Mouse (Mus musculus): ENCODE data around the gene Cwc25. TPM values are rescaled to one million over a fixed set of nuclear protein-coding genes. Genes with fewer than 3 reads are reported as not detected.
"Not testable (repeated sequence)": the region's sequence is repeated elsewhere in the genome, so short reads cannot be mapped to it uniquely, and the experiment has no call there.

The Cwc25 gene
- polyA plus RNA-seq, 1 experiment from 2014 or later, result 19.5 TPM

- Histone ChIP-seq H3K36me3 (ENCODE audit: control insufficient read depth, insufficient read depth, low read length) (no peaks in the 10 kb centered on the region), H3K9me3 (ENCODE audit: control insufficient read depth, low read length) (no peaks in the 10 kb centered on the region), H3K4me3 (ENCODE audit: low read depth, low read length) (no peak overlapping the region), H3K27ac (ENCODE audit: low read depth, low read length) (no peak overlapping the region), H3K27me3 (ENCODE audit: control insufficient read depth, insufficient read depth, low read length) (no peaks in the 10 kb centered on the region), H3K4me2 (ENCODE audit: low read depth, low read length, severe bottlenecking) (no peak overlapping the region), H3K9ac (ENCODE audit: low read length) (0 out of 2 replicates have a peak overlapping the region, but pooled peaks have one; percentile 16), H3K4me1 (replicated peaks; ENCODE audit: control insufficient read depth, insufficient read depth, low read length) (peaks cover 2% of the 10 kb centered on the region)
- 84% methylated on average over 4 of the region's 4 CpGs for WGBS
- DNase-seq (ENCODE audit: low spot score), result no peak
- no peak for ATAC-seq (replicated peaks; ENCODE audit: low FRiP score)
These were observed 28.8 kb downstream of the Cwc25 start for GRCm38 (mm10) chr11:97737600-97737999.

- WGBS, result 95% methylated on average over 5 of the region's 5 CpGs
- Histone ChIP-seq H3K27me3 (ENCODE audit: control insufficient read depth, insufficient read depth, low read length) (no peaks in the 10 kb centered on the region), H3K4me1 (replicated peaks; ENCODE audit: control insufficient read depth, insufficient read depth, low read length) (0 out of 2 replicates have a peak, but pooled peaks cover 2% of the 10 kb centered on the region), H3K27ac (ENCODE audit: low read depth, low read length) (no peak overlapping the region), H3K4me3 (ENCODE audit: low read depth, low read length) (no peak overlapping the region), H3K36me3 (ENCODE audit: control insufficient read depth, insufficient read depth, low read length) (no peaks in the 10 kb centered on the region; the same call in 1 of the 2 replicates), H3K9me3 (ENCODE audit: control insufficient read depth, low read length) (no peaks in the 10 kb centered on the region), H3K9ac (ENCODE audit: low read length) (no peak overlapping the region), H3K4me2 (ENCODE audit: low read depth, low read length, severe bottlenecking) (no peak overlapping the region)
- DNase-seq (ENCODE audit: low spot score) (no peak), ATAC-seq (replicated peaks; ENCODE audit: low FRiP score) (no peak)
These were observed 29.7 kb downstream of the Cwc25 start for GRCm38 (mm10) chr11:97736645-97737044.

GRCm38 (mm10) chr11:97734810-97735209 lies 31.5 kb downstream of the Cwc25 start:
- DNase-seq (ENCODE audit: low spot score); H3K4me2 ChIP-seq (ENCODE audit: low read depth, low read length, severe bottlenecking); H3K9me3 ChIP-seq (ENCODE audit: control insufficient read depth, low read length); ATAC-seq (replicated peaks; ENCODE audit: low FRiP score); H3K27me3 ChIP-seq (ENCODE audit: control insufficient read depth, insufficient read depth, low read length); H3K4me1 ChIP-seq (replicated peaks; ENCODE audit: control insufficient read depth, insufficient read depth, low read length); H3K36me3 ChIP-seq (ENCODE audit: control insufficient read depth, insufficient read depth, low read length); H3K27ac ChIP-seq (ENCODE audit: low read depth, low read length); H3K4me3 ChIP-seq (ENCODE audit: low read depth, low read length); H3K9ac ChIP-seq (ENCODE audit: low read length): not testable (repeated sequence)
- WGBS, result 90% methylated on average over 5 of the region's 5 CpGs

DNA sequence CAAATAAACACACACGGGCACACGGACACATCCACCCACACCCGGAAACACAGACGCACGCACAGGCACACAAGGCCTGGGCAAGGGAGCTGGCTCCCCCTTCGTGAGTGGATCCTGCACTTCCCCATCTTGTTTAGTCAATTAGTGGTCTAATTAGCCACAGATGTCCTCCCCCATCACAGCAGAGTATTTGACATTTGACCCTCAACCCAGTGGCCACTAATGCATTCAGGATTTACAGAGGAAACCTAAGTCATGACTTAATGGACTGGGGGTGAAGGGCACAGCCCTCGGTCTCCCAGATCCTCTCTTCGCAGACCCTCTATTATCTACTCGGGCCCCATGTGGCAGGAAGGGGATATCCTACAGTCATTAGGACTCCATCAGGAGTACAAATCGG lies 32.7 kb downstream of the Cwc25 start:
- no peak overlapping the region for H3K4me2 ChIP-seq (ENCODE audit: low read depth, low read length, severe bottlenecking)
- H3K9ac ChIP-seq (ENCODE audit: low read length), result no peak overlapping the region
- no peak overlapping the region for H3K27ac ChIP-seq (ENCODE audit: low read depth, low read length)
- 40% methylated on average over 10 of the region's 10 CpGs for WGBS
- 0 out of 2 replicates have a peak, but pooled peaks cover 2% of the 10 kb centered on the region for H3K4me1 ChIP-seq (replicated peaks; ENCODE audit: control insufficient read depth, insufficient read depth, low read length)
- H3K4me3 ChIP-seq (ENCODE audit: low read depth, low read length), result no peak overlapping the region
- no peaks in the 10 kb centered on the region for H3K9me3 ChIP-seq (ENCODE audit: control insufficient read depth, low read length)
- H3K36me3 ChIP-seq (ENCODE audit: control insufficient read depth, insufficient read depth, low read length), result no peaks in the 10 kb centered on the region; the same call in 1 of the 2 replicates
- H3K27me3 ChIP-seq (ENCODE audit: control insufficient read depth, insufficient read depth, low read length), result no peaks in the 10 kb centered on the region
- ATAC-seq (replicated peaks; ENCODE audit: low FRiP score) (no peak), DNase-seq (ENCODE audit: low spot score) (no peak)

- H3K4me1 ChIP-seq (replicated peaks; ENCODE audit: control insufficient read depth, insufficient read depth, low read length), result 0 out of 2 replicates have a peak, but pooled peaks cover 1% of the 10 kb centered on the region
- WGBS, result 86% methylated on average over 7 of the region's 7 CpGs
- ATAC-seq (replicated peaks; ENCODE audit: low FRiP score) (no peak), DNase-seq (ENCODE audit: low spot score) (no peak)
- H3K9me3 ChIP-seq (ENCODE audit: control insufficient read depth, low read length), result no peaks in the 10 kb centered on the region
- H3K27me3 ChIP-seq (ENCODE audit: control insufficient read depth, insufficient read depth, low read length), result no peaks in the 10 kb centered on the region
- no peak overlapping the region for H3K4me3 ChIP-seq (ENCODE audit: low read depth, low read length)
- H3K9ac ChIP-seq (ENCODE audit: low read length), result no peak overlapping the region
- H3K27ac ChIP-seq (ENCODE audit: low read depth, low read length), result no peak overlapping the region
- no peak overlapping the region for H3K4me2 ChIP-seq (ENCODE audit: low read depth, low read length, severe bottlenecking)
- H3K36me3 ChIP-seq (ENCODE audit: control insufficient read depth, insufficient read depth, low read length), result peaks cover 2% of the 10 kb centered on the region; the same call in 1 of the 2 replicates
These were observed 37.6 kb downstream of the Cwc25 start for GRCm38 (mm10) chr11:97728730-97729129.

DNA sequence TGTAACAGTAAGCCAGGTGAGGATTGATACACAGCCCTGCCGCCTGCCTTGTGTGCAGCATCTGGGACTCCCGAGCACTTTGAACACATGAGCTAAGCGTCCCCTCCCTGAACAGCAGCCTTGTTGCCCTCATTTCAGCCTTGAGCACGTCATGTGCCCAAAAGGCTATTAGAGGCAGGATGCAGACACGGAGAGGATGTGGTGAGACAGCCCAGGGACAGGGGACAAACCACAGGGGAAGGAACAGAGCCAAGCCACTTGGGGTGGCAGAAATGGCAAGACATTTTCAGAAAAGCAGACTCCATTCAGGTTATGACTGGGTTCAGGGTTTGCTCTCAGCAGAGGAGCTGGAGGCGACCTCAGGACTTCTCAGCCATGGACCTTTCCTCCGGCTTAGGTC lies 38.0 kb downstream of the Cwc25 start:
- Histone ChIP-seq H3K27ac (ENCODE audit: low read depth, low read length) (no peak overlapping the region), H3K9ac (ENCODE audit: low read length) (no peak overlapping the region), H3K36me3 (ENCODE audit: control insufficient read depth, insufficient read depth, low read length) (peaks cover 2% of the 10 kb centered on the region; the same call in 1 of the 2 replicates), H3K4me3 (ENCODE audit: low read depth, low read length) (no peak overlapping the region), H3K4me2 (ENCODE audit: low read depth, low read length, severe bottlenecking) (no peak overlapping the region), H3K4me1 (replicated peaks; ENCODE audit: control insufficient read depth, insufficient read depth, low read length) (no peaks in the 10 kb centered on the region), H3K9me3 (ENCODE audit: control insufficient read depth, low read length) (no peaks in the 10 kb centered on the region), H3K27me3 (ENCODE audit: control insufficient read depth, insufficient read depth, low read length) (no peaks in the 10 kb centered on the region)
- 82% methylated on average over 7 of the region's 7 CpGs for WGBS
- ATAC-seq (replicated peaks; ENCODE audit: low FRiP score) (no peak), DNase-seq (ENCODE audit: low spot score) (no peak)

DNA sequence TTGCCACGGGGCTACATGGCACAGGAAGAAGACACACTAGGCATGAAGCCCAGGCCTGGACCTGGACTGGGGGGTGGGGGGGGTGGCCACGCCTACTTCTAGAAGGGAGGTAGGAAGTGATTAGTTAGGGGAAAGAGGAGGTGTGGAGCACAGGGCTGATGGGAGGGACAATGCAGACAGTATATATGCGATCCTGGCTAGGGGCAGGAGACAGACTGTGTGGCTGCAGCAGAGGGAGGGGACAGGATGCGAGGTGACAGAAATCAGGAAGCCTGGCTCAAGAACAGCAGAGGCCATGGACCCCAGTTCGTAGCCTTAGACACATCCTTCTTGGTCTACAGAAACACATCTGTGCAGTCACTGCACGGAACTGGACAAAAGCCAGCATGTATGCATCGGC lies 42.6 kb downstream of the Cwc25 start:
- Histone ChIP-seq H3K4me2 (ENCODE audit: low read depth, low read length, severe bottlenecking) (no peak overlapping the region), H3K9ac (ENCODE audit: low read length) (no peak overlapping the region), H3K27me3 (ENCODE audit: control insufficient read depth, insufficient read depth, low read length) (no peaks in the 10 kb centered on the region), H3K4me3 (ENCODE audit: low read depth, low read length) (no peak overlapping the region), H3K9me3 (ENCODE audit: control insufficient read depth, low read length) (peaks cover 3% of the 10 kb centered on the region), H3K36me3 (ENCODE audit: control insufficient read depth, insufficient read depth, low read length) (peaks cover 17% of the 10 kb centered on the region), H3K4me1 (replicated peaks; ENCODE audit: control insufficient read depth, insufficient read depth, low read length) (no peaks in the 10 kb centered on the region), H3K27ac (ENCODE audit: low read depth, low read length) (no peak overlapping the region)
- 88% methylated on average over 7 of the region's 7 CpGs for WGBS
- DNase-seq (ENCODE audit: low spot score) (no peak), ATAC-seq (replicated peaks; ENCODE audit: low FRiP score) (no peak)

DNA sequence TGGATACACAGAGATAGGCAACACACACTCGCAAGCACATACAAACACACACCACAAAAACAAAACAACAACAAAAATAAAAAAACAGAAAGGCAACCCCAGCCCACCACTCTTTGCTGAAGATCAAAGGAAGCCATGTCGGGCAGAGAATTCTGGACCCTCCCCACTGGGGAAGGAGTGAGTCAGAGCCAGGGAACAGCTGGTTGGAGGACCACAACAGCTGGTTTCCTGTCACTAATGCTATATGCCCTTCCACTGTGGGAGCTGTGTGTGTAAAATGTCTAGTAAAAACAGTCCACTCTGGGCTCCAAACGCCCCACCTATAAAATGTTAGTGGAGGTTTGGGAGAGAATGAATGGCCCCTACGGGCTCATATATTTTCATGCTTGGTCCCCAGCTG lies 45.0 kb downstream of the Cwc25 start:
- H3K9ac ChIP-seq (ENCODE audit: low read length), result no peak overlapping the region
- H3K27ac ChIP-seq (ENCODE audit: low read depth, low read length), result no peak overlapping the region
- 92% methylated on average over 4 of the region's 4 CpGs for WGBS
- ATAC-seq (replicated peaks; ENCODE audit: low FRiP score) (no peak), DNase-seq (ENCODE audit: low spot score) (no peak)
- H3K4me2 ChIP-seq (ENCODE audit: low read depth, low read length, severe bottlenecking), result no peak overlapping the region
- no peak overlapping the region for H3K4me3 ChIP-seq (ENCODE audit: low read depth, low read length)
- H3K4me1 ChIP-seq (replicated peaks; ENCODE audit: control insufficient read depth, insufficient read depth, low read length), result no peaks in the 10 kb centered on the region
- peaks cover 3% of the 10 kb centered on the region for H3K9me3 ChIP-seq (ENCODE audit: control insufficient read depth, low read length)
- H3K27me3 ChIP-seq (ENCODE audit: control insufficient read depth, insufficient read depth, low read length), result no peaks in the 10 kb centered on the region
- H3K36me3 ChIP-seq (ENCODE audit: control insufficient read depth, insufficient read depth, low read length), result peaks cover 17% of the 10 kb centered on the region

- Histone ChIP-seq H3K9me3 (ENCODE audit: control insufficient read depth, low read length) (peaks cover 3% of the 10 kb centered on the region), H3K4me1 (replicated peaks; ENCODE audit: control insufficient read depth, insufficient read depth, low read length) (no peaks in the 10 kb centered on the region)
These were observed 47.3 kb downstream of the Cwc25 start for GRCm38 (mm10) chr11:97719041-97719440.

More at GRCm38 (mm10) chr11:97719041-97719440, 47.3 kb downstream of the Cwc25 start:
- ATAC-seq (replicated peaks; ENCODE audit: low FRiP score) (no peak), DNase-seq (ENCODE audit: low spot score) (no peak)
- H3K27ac ChIP-seq (ENCODE audit: low read depth, low read length), result no peak overlapping the region
- 86% methylated on average over 4 of the region's 4 CpGs for WGBS
- no peak overlapping the region for H3K9ac ChIP-seq (ENCODE audit: low read length)
- no peak overlapping the region for H3K4me2 ChIP-seq (ENCODE audit: low read depth, low read length, severe bottlenecking)
- no peak overlapping the region for H3K4me3 ChIP-seq (ENCODE audit: low read depth, low read length)
- H3K27me3 ChIP-seq (ENCODE audit: control insufficient read depth, insufficient read depth, low read length), result no peaks in the 10 kb centered on the region
- peaks cover 14% of the 10 kb centered on the region for H3K36me3 ChIP-seq (ENCODE audit: control insufficient read depth, insufficient read depth, low read length)
